Mouse (Mus musculus) kidney, embryonic 16.5 days (tissue): Measurements from ENCODE around the gene Yipf7. TPM values are rescaled to one million over a fixed set of nuclear protein-coding genes. Genes with fewer than 3 reads are reported as not detected.
A peak's percentile ranks its signal among the peaks of the same experiment; 100 is the strongest.

Source experiments
- ATAC-seq: fragments of 200-750 bp; cut with Nextera tagmentation; 2 replicates; pipeline ENCODE4 v1.8.0; 2017; ENCODE audit warnings: moderate TSS enrichment; ENCODE audit not compliant: low FRiP score, low TSS enrichment
- H3K27ac ChIP-seq: fragments of 300-500 bp; sonication (generic); 2 replicates; pipeline ENCODE4 v1.5.1; 2014; ENCODE audit warnings: low read length
- H3K27me3 ChIP-seq: fragments of 300-500 bp; sonication (generic); 2 replicates; pipeline ENCODE4 v1.6.1; 2014; ENCODE audit warnings: low read length, control low read depth, mixed read lengths; ENCODE audit not compliant: insufficient read depth
- H3K36me3 ChIP-seq: fragments of 300-500 bp; sonication (generic); 2 replicates; pipeline ENCODE4 v1.6.1; 2014; ENCODE audit warnings: low read length, control low read depth, mixed read lengths; ENCODE audit not compliant: insufficient read depth
- H3K4me1 ChIP-seq: fragments of 300-500 bp; sonication (generic); 2 replicates; pipeline ENCODE4 v1.6.1; 2014; ENCODE audit warnings: low read length, control low read depth, mixed read lengths; ENCODE audit not compliant: insufficient read depth
- H3K4me2 ChIP-seq: fragments of 300-500 bp; sonication (generic); replicated peaks from 2 replicates; pipeline ENCODE4 v1.6.1; 2014; ENCODE audit warnings: low read depth, low read length
- H3K4me3 ChIP-seq: fragments of 300-500 bp; sonication (generic); 2 replicates; pipeline ENCODE4 v1.5.1; 2014; ENCODE audit warnings: mild to moderate bottlenecking, low read length
- H3K9ac ChIP-seq: fragments of 300-500 bp; sonication (generic); replicated peaks from 2 replicates; pipeline ENCODE4 v1.6.1; 2014; ENCODE audit warnings: low read length
- H3K9me3 ChIP-seq: fragments of 300-500 bp; sonication (generic); 2 replicates; pipeline ENCODE4 v1.6.1; 2016; ENCODE audit warnings: low read length, control low read depth
- WGBS: fragments of 180-500 bp; shearing (Covaris S2); extraction: QIAGEN DNeasy Blood & Tissue Kit; methylation state at CpG from one replicate; pipeline ENCODE4 v1.1.7; 2014; 5-methylcytosine and 5-hydroxymethylcytosine counted together
- polyA plus RNA-seq: library from polyadenylated mRNA; unstranded; fragments of >200 nt; fragmentation: Nextera tagmentation; extraction: Ambion mirVana; gene quantifications from 2 replicates; pipeline ENCODE4 v1.2.1, GENCODE M21; 2015

Yipf7 gene
- polyA plus RNA-seq = 0.53 TPM in 1 of 2 replicates, not detected in the other

- no peaks in the 10 kb centered on the region for H3K27me3 ChIP-seq
- H3K4me1 ChIP-seq = no peaks in the 10 kb centered on the region
- WGBS = 65% methylated on average over 4 of the region's 4 CpGs
- H3K9ac ChIP-seq = no peak within 1 kb of the TSS
- no peaks in the 10 kb centered on the region for H3K36me3 ChIP-seq
- H3K27ac ChIP-seq = no peak within 1 kb of the TSS
- no peak within 1 kb of the TSS for H3K4me2 ChIP-seq
- no peak within 1 kb of the TSS for H3K4me3 ChIP-seq
- no peak for ATAC-seq
- H3K9me3 ChIP-seq = no peaks in the 10 kb centered on the region
These were observed at the start of gene Yipf7 for GRCm38 (mm10) chr5:69542489-69542888. TSS of gene Yipf7 (minus strand) at chr5:69542648.

- peak within 1 kb of the TSS; percentile 75 for H3K4me2 ChIP-seq
- WGBS = 2% methylated on average over 42 of the region's 42 CpGs
- ATAC-seq = peak; percentile 99
These were observed 49.4 kb upstream of the Yipf7 start, which contains the start of gene Gnpda2 for GRCm38 (mm10) chr5:69591640-69592461. TSS of gene Gnpda2 (minus strand) at chr5:69592340.

DNA sequence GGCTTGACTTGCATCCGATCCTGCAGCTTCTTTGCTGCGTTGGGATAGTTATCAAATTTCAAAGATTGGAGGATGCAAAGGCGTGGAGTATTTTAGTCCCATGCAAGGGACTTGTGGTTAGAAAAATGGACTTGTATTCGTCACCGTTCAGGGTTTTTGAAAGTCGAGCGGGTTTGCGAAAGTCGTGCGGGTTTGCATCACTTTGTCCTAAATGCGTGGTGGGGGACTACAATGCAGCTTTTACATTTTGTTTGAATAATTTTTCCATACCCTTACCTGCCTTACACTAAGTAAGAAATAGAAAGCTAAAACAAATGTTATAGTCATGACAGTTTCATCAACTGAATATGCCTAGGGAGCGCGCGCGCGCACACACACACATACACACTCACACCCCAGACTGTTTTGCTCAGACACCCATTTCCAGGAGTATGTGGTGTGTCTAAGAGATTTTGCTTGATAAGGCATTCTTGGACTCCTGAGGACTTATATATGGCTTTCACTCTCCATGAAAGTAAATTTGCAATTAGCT lies 15.0 kb upstream of the Yipf7 start:
- Histone ChIP-seq H3K36me3 (peaks cover 16% of the 10 kb centered on the region; the same call in 1 of the 2 replicates), H3K27ac (no peak overlapping the region; the same call in 1 of the 2 replicates), H3K4me3 (peak overlapping the region; percentile 92), H3K4me1 (peaks cover 5% of the 10 kb centered on the region), H3K4me2 (peak overlapping the region; percentile 62), H3K9me3 (no peaks in the 10 kb centered on the region), H3K27me3 (no peaks in the 10 kb centered on the region), H3K9ac (peak overlapping the region; percentile 97)
- peak; percentile 9; the same call in 1 of the 2 replicates for ATAC-seq
- 11% methylated on average over 16 of the region's 16 CpGs for WGBS

More at GRCm38 (mm10) chr5:69591640-69592461, 49.4 kb upstream of the Yipf7 start, which contains the start of gene Gnpda2:
- H3K4me3 ChIP-seq = peak within 1 kb of the TSS; percentile 87
- no peaks in the 10 kb centered on the region for H3K27me3 ChIP-seq
- H3K36me3 ChIP-seq = no peaks in the 10 kb centered on the region
- H3K4me1 ChIP-seq = peaks cover 6% of the 10 kb centered on the region
- H3K27ac ChIP-seq = peak within 1 kb of the TSS; percentile 82
- peak within 1 kb of the TSS; percentile 85 for H3K9ac ChIP-seq
- no peaks in the 10 kb centered on the region for H3K9me3 ChIP-seq

DNA sequence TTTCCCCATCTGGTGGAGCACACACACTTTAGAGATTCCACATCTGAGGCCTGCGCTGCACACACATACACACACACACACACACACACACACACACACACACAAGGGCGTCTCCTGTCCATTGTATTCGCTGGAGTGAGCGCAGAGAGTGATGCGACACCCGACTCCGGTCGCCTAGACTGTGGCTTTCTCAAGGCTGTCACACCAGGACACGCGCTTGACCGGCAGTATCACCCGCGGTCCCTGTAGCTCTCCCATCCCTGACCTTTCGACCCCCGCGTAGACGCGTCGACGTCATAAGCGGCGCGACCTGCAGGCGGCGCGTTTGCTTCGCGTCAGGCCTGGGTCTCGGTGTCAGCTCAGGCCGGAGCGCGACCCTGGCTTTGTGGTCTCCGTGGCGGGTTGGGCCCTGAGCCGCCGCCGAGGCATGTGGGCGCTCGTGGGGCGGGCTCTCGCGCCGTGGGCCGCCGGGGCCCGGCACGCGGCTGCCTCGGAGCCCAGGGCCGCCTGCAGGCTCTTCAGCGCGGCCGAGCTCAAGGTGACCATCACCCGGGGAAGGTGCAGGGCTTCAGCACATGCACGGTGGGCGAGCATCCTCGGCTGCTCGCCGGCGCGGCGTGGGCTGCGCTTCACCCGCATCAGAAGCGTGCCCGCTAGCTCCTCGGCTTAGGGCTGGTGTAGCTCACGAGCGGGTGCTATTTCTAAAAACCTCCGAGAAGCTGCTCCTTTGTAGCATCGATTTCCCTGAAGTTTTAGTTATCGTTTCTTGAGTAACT lies 14.4 kb upstream of the Yipf7 start, which contains the start of gene Guf1:
TSS of gene Guf1 (plus strand) at position 296 of the 776 bp plus-strand sequence.
- under 1% methylated on average over 72 of the region's 72 CpGs for WGBS
- Histone ChIP-seq H3K4me3 (peak within 1 kb of the TSS; percentile 92), H3K4me2 (peak within 1 kb of the TSS; percentile 62), H3K4me1 (peaks cover 5% of the 10 kb centered on the region), H3K9ac (peak within 1 kb of the TSS; percentile 97), H3K9me3 (no peaks in the 10 kb centered on the region), H3K27ac (peak within 1 kb of the TSS; percentile 82), H3K36me3 (peaks cover 14% of the 10 kb centered on the region; the same call in 1 of the 2 replicates), H3K27me3 (no peaks in the 10 kb centered on the region)
- peak; percentile 98 for ATAC-seq

DNA sequence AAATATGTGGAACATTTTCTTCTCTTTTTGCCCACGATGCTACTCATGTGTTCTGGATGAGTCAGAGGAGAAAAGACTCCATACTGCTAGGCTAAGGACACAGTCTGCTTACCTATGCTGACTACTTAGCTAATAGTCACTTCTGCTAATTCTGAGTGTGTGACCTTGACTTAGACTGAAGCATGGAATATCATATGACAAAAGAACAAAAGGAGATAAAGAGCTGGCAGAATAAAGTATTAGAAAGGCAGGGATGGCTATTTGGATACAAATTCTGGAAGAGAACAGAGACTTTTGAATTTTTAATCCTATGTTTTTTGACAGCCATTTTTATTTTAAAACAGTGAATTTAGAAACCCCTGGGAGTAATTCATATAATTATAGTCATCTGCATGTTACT lies 768 bp downstream of the Yipf7 start:
- Histone ChIP-seq H3K27me3 (no peaks in the 10 kb centered on the region), H3K9ac (no peak overlapping the region), H3K36me3 (no peaks in the 10 kb centered on the region), H3K4me2 (no peak overlapping the region), H3K9me3 (no peaks in the 10 kb centered on the region), H3K27ac (no peak overlapping the region), H3K4me1 (no peaks in the 10 kb centered on the region), H3K4me3 (no peak overlapping the region)
- 59% methylated on average over 1 of the region's 1 CpGs for WGBS
- no peak for ATAC-seq

GRCm38 (mm10) chr5:69523944-69524343 lies 18.5 kb downstream of the Yipf7 start:
- Histone ChIP-seq H3K36me3 (no peaks in the 10 kb centered on the region), H3K4me2 (no peak overlapping the region), H3K4me1 (no peaks in the 10 kb centered on the region), H3K9me3 (no peaks in the 10 kb centered on the region), H3K9ac (no peak overlapping the region), H3K27me3 (no peaks in the 10 kb centered on the region), H3K4me3 (no peak overlapping the region), H3K27ac (no peak overlapping the region)
- ATAC-seq = no peak

- Histone ChIP-seq H3K4me2 (no peak overlapping the region), H3K9me3 (no peaks in the 10 kb centered on the region), H3K4me3 (no peak overlapping the region), H3K27me3 (no peaks in the 10 kb centered on the region), H3K4me1 (no peaks in the 10 kb centered on the region), H3K36me3 (no peaks in the 10 kb centered on the region), H3K9ac (no peak overlapping the region), H3K27ac (no peak overlapping the region)
- WGBS = 62% methylated on average over 5 of the region's 5 CpGs
- ATAC-seq = no peak
These were observed 20.4 kb downstream of the Yipf7 start for GRCm38 (mm10) chr5:69522064-69522463.

DNA sequence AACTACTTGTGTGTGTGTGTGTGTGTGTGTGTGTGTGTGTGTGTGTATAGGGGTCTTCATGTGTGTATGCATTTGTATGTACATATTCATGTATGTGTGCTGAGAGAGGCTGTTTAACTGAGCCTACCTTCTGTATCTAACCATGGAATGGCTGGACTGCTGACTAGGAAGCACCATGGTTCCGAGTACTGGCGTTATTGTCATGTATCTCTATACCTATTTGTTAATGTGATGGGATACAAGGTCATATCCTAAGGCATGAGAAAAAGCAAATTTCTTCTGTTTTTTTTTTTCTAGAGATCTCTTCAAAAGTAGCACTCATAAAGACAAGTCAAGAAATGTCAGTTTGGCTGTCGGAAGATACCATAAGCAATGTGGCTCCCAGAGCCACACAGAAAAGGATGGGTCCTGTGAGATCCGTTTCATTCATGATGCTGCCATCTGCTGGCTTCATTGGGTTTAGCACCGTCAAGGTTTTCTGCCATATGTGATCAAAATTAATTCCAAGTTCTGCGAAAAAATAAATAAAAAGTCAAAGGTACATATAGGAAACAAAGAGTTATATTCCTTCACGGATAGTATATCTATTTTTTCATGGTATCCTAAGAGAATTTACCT lies 21.7 kb downstream of the Yipf7 start:
- Histone ChIP-seq H3K27me3 (no peaks in the 10 kb centered on the region), H3K36me3 (no peaks in the 10 kb centered on the region), H3K9ac (no peak overlapping the region), H3K27ac (no peak overlapping the region), H3K4me3 (no peak overlapping the region), H3K9me3 (no peaks in the 10 kb centered on the region), H3K4me2 (no peak overlapping the region), H3K4me1 (no peaks in the 10 kb centered on the region)
- WGBS = 34% methylated on average over 7 of the region's 7 CpGs
- ATAC-seq = no peak

- Histone ChIP-seq H3K9ac (no peak overlapping the region), H3K4me2 (no peak overlapping the region), H3K27me3 (no peaks in the 10 kb centered on the region), H3K9me3 (no peaks in the 10 kb centered on the region), H3K4me1 (no peaks in the 10 kb centered on the region), H3K27ac (no peak overlapping the region), H3K4me3 (no peak overlapping the region), H3K36me3 (no peaks in the 10 kb centered on the region)
- ATAC-seq = 0 out of 2 replicates have a peak, but pooled peaks have one; percentile 54
- 21% methylated on average over 4 of the region's 4 CpGs for WGBS
These were observed 30.2 kb downstream of the Yipf7 start for GRCm38 (mm10) chr5:69512203-69512602.
